Mouse (Mus musculus): ENCODE data around the gene Cfap300.

Cfap300 gene

GRCm38 (mm10) chr9:7983665-7984064, 59.0 kb downstream of the Cfap300 start:
- DNase-seq (ENCODE audit: inconsistent ontology term) = no peak

DNA sequence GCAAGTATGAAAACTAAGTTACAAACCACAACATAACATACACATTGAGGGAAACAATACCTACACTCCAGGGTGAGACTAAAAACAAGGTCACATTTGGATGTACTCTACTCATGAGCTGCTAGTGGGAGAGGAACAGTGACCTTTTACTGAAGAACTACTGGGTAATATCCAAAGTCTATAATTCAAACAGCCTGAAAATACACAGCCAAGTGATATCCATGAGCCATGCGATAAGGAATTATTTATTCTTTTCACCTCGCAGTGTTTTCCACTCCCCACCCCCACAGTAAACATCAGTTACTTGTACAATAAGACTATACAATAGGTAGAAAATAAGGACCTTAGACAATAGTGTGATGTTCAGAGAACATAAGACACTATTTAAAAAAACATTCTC, 62.5 kb downstream of the Cfap300 start:
- no peak for DNase-seq (ENCODE audit: inconsistent ontology term)

- DNase-seq (ENCODE audit: inconsistent ontology term) = no peak
Observed at GRCm38 (mm10) chr9:7979153-7979916, 63.3 kb downstream of the Cfap300 start.

DNA sequence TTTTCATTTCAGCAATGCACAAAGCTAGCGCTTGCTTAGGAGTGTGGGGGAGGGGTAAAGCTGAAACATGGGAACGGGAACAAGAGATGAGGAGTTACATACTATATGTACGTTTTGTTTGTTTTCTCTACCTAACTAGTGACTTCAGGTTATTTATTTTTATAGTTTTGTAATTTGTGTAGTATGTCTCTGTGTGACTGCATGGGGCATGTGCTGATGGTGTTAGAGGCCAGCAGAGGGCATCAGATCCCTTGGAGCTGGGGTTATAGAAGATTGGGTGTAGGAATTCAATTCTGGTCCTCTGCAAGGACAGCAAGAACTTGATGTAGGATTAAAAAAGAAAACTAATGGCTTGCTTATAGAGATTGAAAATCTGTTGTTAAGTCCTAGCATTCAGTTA, 64.1 kb downstream of the Cfap300 start:
- no peak for DNase-seq (ENCODE audit: inconsistent ontology term)

DNA sequence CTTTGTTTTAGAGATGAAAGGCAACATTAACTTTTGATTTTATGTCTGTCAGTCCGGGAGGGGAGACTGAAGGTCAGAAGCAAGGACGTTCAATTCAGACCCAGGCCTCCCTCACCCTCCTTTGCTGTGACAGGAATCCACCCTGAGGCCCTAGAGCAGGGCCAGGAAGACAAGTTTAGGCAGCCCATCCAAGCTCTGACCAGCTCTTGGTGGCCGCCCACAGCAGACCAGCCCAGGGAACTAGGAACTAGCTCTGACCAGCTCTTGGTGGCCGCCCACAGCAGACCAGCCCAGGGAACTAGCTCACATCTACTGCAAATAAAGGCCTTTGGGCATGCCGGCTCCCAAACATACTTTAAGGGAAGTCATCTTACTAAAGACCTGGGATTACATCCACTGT, 65.0 kb downstream of the Cfap300 start:
- no peak for DNase-seq (ENCODE audit: inconsistent ontology term)

DNA sequence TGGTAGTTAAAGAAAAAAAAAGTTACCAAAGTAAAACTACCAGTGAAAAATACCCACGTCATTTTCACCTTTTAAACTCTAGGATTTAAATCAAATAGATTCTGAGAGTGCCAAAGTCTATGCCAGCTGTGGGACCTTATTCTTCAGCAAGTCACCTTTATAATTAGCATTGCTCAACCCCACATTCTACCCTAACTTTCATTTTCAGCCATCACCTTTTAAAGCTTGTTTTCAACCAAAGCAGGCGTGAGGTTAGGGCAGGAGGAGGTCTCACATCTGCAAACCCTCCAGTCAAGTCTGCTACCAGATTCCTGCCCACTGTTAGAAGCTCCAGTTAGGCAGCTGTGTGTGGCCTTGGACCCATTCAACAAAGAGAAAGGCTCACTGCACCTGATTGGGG, 70.6 kb downstream of the Cfap300 start:
- DNase-seq (ENCODE audit: inconsistent ontology term) = no peak
